Mouse (Mus musculus): Measurements from ENCODE around the gene Ints3. TPM values are rescaled to one million over a fixed set of nuclear protein-coding genes. Genes with fewer than 3 reads are reported as not detected.

Ints3 gene
- total and polyA plus RNA-seq, 2 experiments from 2014 or later, result 22.3 to 61.8 TPM

GRCm38 (mm10) chr3:90448626-90449025, 15.2 kb upstream of the Ints3 start:
- WGBS, result 30% methylated on average over 6 of the region's 6 CpGs
- no peak for ATAC-seq (ENCODE audit: low FRiP score)

GRCm38 (mm10) chr3:90447123-90447494, 13.7 kb upstream of the Ints3 start:
- H3K27ac ChIP-seq (ENCODE audit: low read depth, low read length), result peak overlapping the region; percentile 76
- H3K9ac ChIP-seq (replicated peaks; ENCODE audit: low read length, poor library complexity, severe bottlenecking), result peak overlapping the region; percentile 50; the same call in 1 of the 2 replicates
- H3K4me1 ChIP-seq (ENCODE audit: insufficient read depth, low read length), result peaks cover 13% of the 10 kb centered on the region; the same call in 1 of the 2 replicates
- 39% methylated on average over 7 of the region's 7 CpGs for WGBS
- 0 out of 2 replicates have a peak overlapping the region, but pooled peaks have one; percentile 30 for H3K4me3 ChIP-seq (ENCODE audit: low read depth, low read length)
- TF ChIP-seq CTCF (IDR thresholded peaks at IDR 0.05), result no peak
- DNase-seq (ENCODE audit: low spot score), result peak; percentile 16
- H3K4me2 ChIP-seq (ENCODE audit: low read depth, low read length, poor library complexity, severe bottlenecking), result peak overlapping the region; percentile 49
- no peak for ATAC-seq (ENCODE audit: low FRiP score)
- no peaks in the 10 kb centered on the region for H3K36me3 ChIP-seq (ENCODE audit: insufficient read depth, low read length)
- no peaks in the 10 kb centered on the region for H3K27me3 ChIP-seq (ENCODE audit: insufficient read depth, low read length)
- H3K9me3 ChIP-seq (ENCODE audit: low read length), result no peaks in the 10 kb centered on the region

More at GRCm38 (mm10) chr3:90448626-90449025, 15.2 kb upstream of the Ints3 start:
- no peak for DNase-seq (ENCODE audit: low spot score)
- no peak overlapping the region for H3K9ac ChIP-seq (replicated peaks; ENCODE audit: low read length, poor library complexity, severe bottlenecking)
- H3K36me3 ChIP-seq (ENCODE audit: insufficient read depth, low read length), result no peaks in the 10 kb centered on the region
- peaks cover 13% of the 10 kb centered on the region; the same call in 1 of the 2 replicates for H3K4me1 ChIP-seq (ENCODE audit: insufficient read depth, low read length)
- no peak overlapping the region for H3K4me2 ChIP-seq (ENCODE audit: low read depth, low read length, poor library complexity, severe bottlenecking)
- TF ChIP-seq CTCF (IDR thresholded peaks at IDR 0.05), result no peak
- no peaks in the 10 kb centered on the region for H3K27me3 ChIP-seq (ENCODE audit: insufficient read depth, low read length)
- no peaks in the 10 kb centered on the region for H3K9me3 ChIP-seq (ENCODE audit: low read length)
- no peak overlapping the region for H3K4me3 ChIP-seq (ENCODE audit: low read depth, low read length)
- H3K27ac ChIP-seq (ENCODE audit: low read depth, low read length), result no peak overlapping the region

DNA sequence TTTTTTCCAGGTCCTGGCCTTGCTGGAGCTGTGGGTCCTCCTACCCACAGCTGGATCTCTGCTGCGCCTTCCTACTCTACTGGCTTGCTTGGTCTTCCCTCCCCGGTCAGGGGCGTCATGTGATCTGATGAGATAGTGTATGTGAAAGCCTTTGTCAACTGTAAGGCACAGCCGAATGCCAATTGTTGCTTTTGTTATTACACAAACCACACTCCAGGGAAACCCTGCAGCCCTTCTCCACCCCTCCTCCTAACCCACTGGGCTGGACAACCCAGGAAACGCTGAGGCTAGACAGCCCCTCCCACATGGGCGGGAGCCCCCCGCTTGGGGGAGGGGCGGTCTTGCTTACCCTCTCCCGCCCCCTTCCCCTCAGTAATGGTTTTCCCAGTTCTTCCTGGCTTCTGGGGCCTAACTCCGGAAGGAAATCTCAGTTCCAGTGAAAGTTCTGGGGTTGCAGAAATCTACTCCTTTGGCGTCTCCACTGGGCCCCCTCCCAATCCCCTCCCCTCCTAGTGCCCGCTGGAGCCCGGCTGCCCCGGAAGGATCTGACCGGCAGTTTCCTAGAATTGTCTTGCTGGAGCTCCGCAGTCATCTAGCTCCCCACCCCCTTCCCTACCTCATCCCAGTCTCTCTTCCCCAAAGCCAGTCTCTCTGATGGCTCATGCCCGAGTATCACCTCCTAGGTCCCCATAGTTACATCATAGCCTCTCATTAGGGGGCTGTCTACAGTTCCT, 13.1 kb upstream of the Ints3 start:
- TF ChIP-seq CTCF (IDR thresholded peaks at IDR 0.05), result no peak
- no peaks in the 10 kb centered on the region for H3K9me3 ChIP-seq (ENCODE audit: low read length)
- WGBS, result 1% methylated on average over 17 of the region's 17 CpGs
- peak overlapping the region; percentile 49 for H3K4me2 ChIP-seq (ENCODE audit: low read depth, low read length, poor library complexity, severe bottlenecking)
- ATAC-seq (ENCODE audit: low FRiP score) (peak; percentile 91), DNase-seq (ENCODE audit: low spot score) (peak; percentile 92)
- peaks cover 13% of the 10 kb centered on the region; the same call in 1 of the 2 replicates for H3K4me1 ChIP-seq (ENCODE audit: insufficient read depth, low read length)
- H3K9ac ChIP-seq (replicated peaks; ENCODE audit: low read length, poor library complexity, severe bottlenecking), result peak overlapping the region; percentile 50
- peak overlapping the region; percentile 76 for H3K27ac ChIP-seq (ENCODE audit: low read depth, low read length)
- H3K27me3 ChIP-seq (ENCODE audit: insufficient read depth, low read length), result no peaks in the 10 kb centered on the region
- H3K4me3 ChIP-seq (ENCODE audit: low read depth, low read length), result peak overlapping the region; percentile 30
- H3K36me3 ChIP-seq (ENCODE audit: insufficient read depth, low read length), result no peaks in the 10 kb centered on the region

- no peaks in the 10 kb centered on the region for H3K36me3 ChIP-seq (ENCODE audit: insufficient read depth, low read length)
- peak overlapping the region; percentile 49; the same call in 1 of the 2 replicates for H3K4me2 ChIP-seq (ENCODE audit: low read depth, low read length, poor library complexity, severe bottlenecking)
- no peaks in the 10 kb centered on the region for H3K27me3 ChIP-seq (ENCODE audit: insufficient read depth, low read length)
- DNase-seq (ENCODE audit: low spot score), result no peak
- TF ChIP-seq CTCF (IDR thresholded peaks at IDR 0.05), result no peak
- peak overlapping the region; percentile 76 for H3K27ac ChIP-seq (ENCODE audit: low read depth, low read length)
- WGBS, result 64% methylated on average over 11 of the region's 11 CpGs
- H3K4me3 ChIP-seq (ENCODE audit: low read depth, low read length), result peak overlapping the region; percentile 30
- ATAC-seq (ENCODE audit: low FRiP score), result no peak
- peaks cover 13% of the 10 kb centered on the region; the same call in 1 of the 2 replicates for H3K4me1 ChIP-seq (ENCODE audit: insufficient read depth, low read length)
- H3K9ac ChIP-seq (replicated peaks; ENCODE audit: low read length, poor library complexity, severe bottlenecking), result no peak overlapping the region
- H3K9me3 ChIP-seq (ENCODE audit: low read length), result no peaks in the 10 kb centered on the region
Observed at GRCm38 (mm10) chr3:90445417-90446200, 12.2 kb upstream of the Ints3 start.

GRCm38 (mm10) chr3:90443977-90444376, 10.6 kb upstream of the Ints3 start:
- Histone ChIP-seq H3K4me1 (ENCODE audit: insufficient read depth, low read length) (peaks cover 13% of the 10 kb centered on the region; the same call in 1 of the 2 replicates), H3K4me3 (ENCODE audit: low read depth, low read length) (no peak overlapping the region), H3K27ac (ENCODE audit: low read depth, low read length) (no peak overlapping the region), H3K27me3 (ENCODE audit: insufficient read depth, low read length) (no peaks in the 10 kb centered on the region), H3K36me3 (ENCODE audit: insufficient read depth, low read length) (no peaks in the 10 kb centered on the region), H3K9ac (replicated peaks; ENCODE audit: low read length, poor library complexity, severe bottlenecking) (no peak overlapping the region), H3K9me3 (ENCODE audit: low read length) (no peaks in the 10 kb centered on the region), H3K4me2 (ENCODE audit: low read depth, low read length, poor library complexity, severe bottlenecking) (no peak overlapping the region)
- 89% methylated on average over 3 of the region's 3 CpGs for WGBS
- DNase-seq (ENCODE audit: low spot score) (no peak), ATAC-seq (ENCODE audit: low FRiP score) (no peak)
- TF ChIP-seq CTCF (IDR thresholded peaks at IDR 0.05), result no peak

- no peak overlapping the region for H3K4me3 ChIP-seq (ENCODE audit: low read depth, low read length)
- H3K4me2 ChIP-seq (ENCODE audit: low read depth, low read length, poor library complexity, severe bottlenecking), result no peak overlapping the region
- H3K36me3 ChIP-seq (ENCODE audit: insufficient read depth, low read length), result no peaks in the 10 kb centered on the region
- 89% methylated on average over 2 of the region's 2 CpGs for WGBS
- no peaks in the 10 kb centered on the region for H3K4me1 ChIP-seq (ENCODE audit: insufficient read depth, low read length)
- H3K9me3 ChIP-seq (ENCODE audit: low read length), result no peaks in the 10 kb centered on the region
- H3K27ac ChIP-seq (ENCODE audit: low read depth, low read length), result no peak overlapping the region
- no peak for DNase-seq (ENCODE audit: low spot score)
- no peak overlapping the region for H3K9ac ChIP-seq (replicated peaks; ENCODE audit: low read length, poor library complexity, severe bottlenecking)
- no peak for ATAC-seq (ENCODE audit: low FRiP score)
- no peaks in the 10 kb centered on the region for H3K27me3 ChIP-seq (ENCODE audit: insufficient read depth, low read length)
- no peak for TF ChIP-seq CTCF (IDR thresholded peaks at IDR 0.05)
Observed at GRCm38 (mm10) chr3:90440756-90441155, 7.3 kb upstream of the Ints3 start.

Data from midbrain, postnatal 0 days (tissue).